Mouse (Mus musculus) heart, postnatal 0 days (tissue): ENCODE results near the gene Stard3nl. TPM values are rescaled to one million over a fixed set of nuclear protein-coding genes. Genes with fewer than 3 reads are reported as not detected.

Source experiments
- ATAC-seq: fragments of 200-750 bp; cut with Nextera tagmentation; 2 replicates; pipeline ENCODE4 v1.8.0; 2017; ENCODE audit warnings: low read depth, moderate number of reproducible peaks, moderate library complexity; ENCODE audit not compliant: insufficient read depth
- DNase-seq: peaks from one replicate; pipeline ENCODE4 v3.0.0-alpha.2; 2016; ENCODE audit warnings: low spot score
- H3K27ac ChIP-seq: fragments of 300-500 bp; sonication (generic); 2 replicates; pipeline ENCODE4 v1.5.1; 2014; ENCODE audit warnings: low read depth, mild to moderate bottlenecking
- H3K27me3 ChIP-seq: fragments of 300-500 bp; sonication (generic); 2 replicates; pipeline ENCODE4 v1.6.1; 2014; ENCODE audit warnings: low read length, mixed read lengths; ENCODE audit not compliant: control insufficient read depth, insufficient read depth
- H3K36me3 ChIP-seq: fragments of 300-500 bp; sonication (generic); replicated peaks from 2 replicates; pipeline ENCODE4 v1.6.1; 2014; ENCODE audit warnings: low read length, mixed read lengths; ENCODE audit not compliant: control insufficient read depth, insufficient read depth
- H3K4me1 ChIP-seq: fragments of 300-500 bp; sonication (generic); 2 replicates; pipeline ENCODE4 v1.6.1; 2014; ENCODE audit warnings: antibody characterized with exemption; ENCODE audit not compliant: control insufficient read depth, insufficient read depth
- H3K4me2 ChIP-seq: fragments of 300-500 bp; sonication (generic); 2 replicates; pipeline ENCODE4 v1.6.1; 2014; ENCODE audit warnings: low read depth, mild to moderate bottlenecking, low read length, moderate library complexity
- H3K4me3 ChIP-seq: fragments of 300-500 bp; sonication (generic); 2 replicates; pipeline ENCODE4 v1.5.1; 2014; ENCODE audit warnings: low read depth, low read length
- H3K9ac ChIP-seq: fragments of 300-500 bp; sonication (generic); replicated peaks from 2 replicates; pipeline ENCODE4 v1.6.1; 2014; ENCODE audit warnings: low read depth, low read length, mixed read lengths
- H3K9me3 ChIP-seq: fragments of 300-500 bp; sonication (generic); replicated peaks from 2 replicates; pipeline ENCODE4 v1.6.1; 2016; ENCODE audit warnings: low read length; ENCODE audit not compliant: control insufficient read depth
- CTCF ChIP-seq: IDR thresholded peaks from 2 replicates; pipeline ENCODE4 v1.5.1; 2016; ENCODE audit warnings: antibody characterized with exemption, control low read depth, low read depth
- EP300 ChIP-seq: IDR thresholded peaks from 2 replicates; pipeline ENCODE4 v1.6.1; 2016; ENCODE audit warnings: antibody characterized with exemption, low read depth
- WGBS: fragments of 180-500 bp; shearing (Covaris S2); extraction: QIAGEN DNeasy Blood & Tissue Kit; methylation state at CpG from one replicate; pipeline ENCODE4 v1.1.7; 2014; 5-methylcytosine and 5-hydroxymethylcytosine counted together
- polyA plus RNA-seq: library from polyadenylated mRNA; unstranded; fragments of >200 nt; fragmentation: Nextera tagmentation; extraction: Ambion mirVana; gene quantifications from 2 replicates; pipeline ENCODE4 v1.2.1, GENCODE M21; 2015
- total RNA-seq: library from RNA; depleted of rRNA; stranded (reverse); fragments of >200 nt; gene quantifications from 2 replicates; pipeline ENCODE4 v1.2.3, GENCODE M21; 2014; ENCODE audit warnings: low replicate concordance; rRNA removed

The Stard3nl gene
- total RNA-seq (18.7 and 22.2 TPM in 2 replicates), polyA plus RNA-seq (48.3 and 50.3 TPM in 2 replicates)

DNA sequence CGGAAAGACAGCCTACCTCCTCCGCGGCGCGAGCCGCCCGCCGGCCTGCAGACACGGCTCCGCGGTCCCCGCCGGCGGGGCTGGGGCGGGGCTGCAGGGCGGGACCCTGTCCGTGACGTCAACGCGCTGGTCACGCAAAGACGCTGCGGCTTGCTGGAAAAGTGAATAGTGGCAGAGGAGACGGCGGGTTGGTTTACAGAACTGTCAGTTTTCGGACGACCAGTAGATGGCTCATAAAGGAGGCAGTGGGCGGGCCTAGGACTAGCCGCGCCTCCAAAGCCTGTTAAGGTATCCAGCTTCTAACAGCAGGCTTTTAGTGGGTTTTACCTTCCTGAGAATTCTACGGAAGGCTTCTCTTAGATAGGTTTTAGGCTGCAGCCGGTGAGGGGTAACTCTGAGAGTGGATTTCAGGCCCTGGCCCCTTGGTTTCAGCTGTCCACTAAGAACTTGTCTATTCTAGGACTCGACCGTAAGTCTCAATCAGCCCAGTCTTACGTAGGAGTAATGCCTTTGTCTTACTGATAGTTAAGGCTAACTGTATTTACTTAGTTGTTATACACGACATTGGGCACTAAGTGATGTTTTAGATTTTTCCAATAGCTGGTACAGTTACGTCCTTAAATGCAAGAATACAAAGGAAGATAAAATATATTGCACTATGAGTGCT, at the start of gene Stard3nl:
TSS of gene Stard3nl (minus strand) at position 108 of the 667 bp plus-strand sequence.
- Histone ChIP-seq H3K4me2 (peak within 1 kb of the TSS; percentile 63), H3K4me3 (peak within 1 kb of the TSS; percentile 94), H3K27me3 (no peaks in the 10 kb centered on the region), H3K27ac (peak within 1 kb of the TSS; percentile 84), H3K9me3 (no peaks in the 10 kb centered on the region), H3K4me1 (peaks cover 10% of the 10 kb centered on the region), H3K9ac (peak within 1 kb of the TSS; percentile 85), H3K36me3 (no peaks in the 10 kb centered on the region)
- ATAC-seq (peak; percentile 100), DNase-seq (peak; percentile 99)
- WGBS: under 1% methylated on average over 37 of the region's 37 CpGs
- no peak for TF ChIP-seq CTCF
- no peak for TF ChIP-seq EP300

DNA sequence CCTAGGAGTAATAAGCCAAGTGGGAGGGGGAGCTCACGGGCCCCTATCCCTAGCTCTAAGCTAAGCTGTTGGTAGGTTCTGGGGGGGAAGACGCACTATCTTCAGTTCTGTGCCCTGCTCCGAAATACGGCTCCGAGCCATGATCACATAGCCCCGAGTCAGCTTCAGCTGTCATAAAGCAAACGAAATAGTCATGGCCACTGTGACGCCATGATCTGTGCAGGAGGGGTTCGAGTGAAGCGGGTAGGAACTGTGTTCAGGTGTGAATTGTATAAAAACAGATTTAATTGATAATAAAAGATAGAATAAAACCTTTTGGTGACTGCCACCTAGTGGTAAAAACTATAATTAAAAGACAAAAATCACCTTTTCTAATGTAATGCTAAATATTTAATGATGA, 42.4 kb upstream of the Stard3nl start:
- DNase-seq (no peak), ATAC-seq (no peak)
- Histone ChIP-seq H3K4me3 (no peak overlapping the region), H3K9ac (no peak overlapping the region), H3K4me1 (no peaks in the 10 kb centered on the region), H3K27me3 (no peaks in the 10 kb centered on the region), H3K4me2 (no peak overlapping the region), H3K9me3 (no peaks in the 10 kb centered on the region), H3K36me3 (no peaks in the 10 kb centered on the region), H3K27ac (no peak overlapping the region)
- TF ChIP-seq EP300 (no peak), CTCF (no peak)
- WGBS: 65% methylated on average over 10 of the region's 10 CpGs

DNA sequence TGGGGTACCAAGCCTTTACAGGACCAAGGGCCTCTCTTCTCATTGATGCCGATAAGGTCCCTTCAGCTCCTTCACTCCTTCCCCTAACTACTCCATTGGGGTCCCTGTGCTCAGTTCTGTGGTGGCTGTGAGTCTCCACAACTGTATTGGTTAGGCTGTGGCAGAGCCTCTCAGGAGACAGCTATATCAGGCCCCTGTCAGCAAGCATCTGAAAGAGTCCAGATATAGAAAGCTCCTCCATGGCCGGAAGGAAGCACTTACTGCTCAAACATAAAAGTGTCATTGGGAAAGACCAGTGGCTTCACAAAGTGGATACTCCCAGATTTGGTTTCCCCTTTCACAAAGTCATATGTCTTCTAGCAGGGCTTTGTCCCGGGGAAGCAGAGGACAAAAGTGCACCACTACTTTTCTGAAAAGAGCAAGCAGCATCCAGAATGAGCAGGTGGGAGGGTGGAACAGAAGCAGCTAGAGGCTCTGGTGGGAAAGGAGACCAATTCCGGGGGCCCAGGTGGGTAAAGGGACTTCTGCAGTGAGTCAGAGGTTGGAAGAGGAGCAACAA, 34.3 kb upstream of the Stard3nl start:
- no peak for DNase-seq
- Histone ChIP-seq H3K4me2 (no peak overlapping the region), H3K9me3 (no peaks in the 10 kb centered on the region), H3K27ac (no peak overlapping the region), H3K4me3 (no peak overlapping the region), H3K27me3 (no peaks in the 10 kb centered on the region), H3K4me1 (no peaks in the 10 kb centered on the region), H3K9ac (no peak overlapping the region), H3K36me3 (no peaks in the 10 kb centered on the region)
- no peak for TF ChIP-seq CTCF
- no peak for TF ChIP-seq EP300
- WGBS: 24% methylated on average over 4 of the region's 4 CpGs
- no peak for ATAC-seq

DNA sequence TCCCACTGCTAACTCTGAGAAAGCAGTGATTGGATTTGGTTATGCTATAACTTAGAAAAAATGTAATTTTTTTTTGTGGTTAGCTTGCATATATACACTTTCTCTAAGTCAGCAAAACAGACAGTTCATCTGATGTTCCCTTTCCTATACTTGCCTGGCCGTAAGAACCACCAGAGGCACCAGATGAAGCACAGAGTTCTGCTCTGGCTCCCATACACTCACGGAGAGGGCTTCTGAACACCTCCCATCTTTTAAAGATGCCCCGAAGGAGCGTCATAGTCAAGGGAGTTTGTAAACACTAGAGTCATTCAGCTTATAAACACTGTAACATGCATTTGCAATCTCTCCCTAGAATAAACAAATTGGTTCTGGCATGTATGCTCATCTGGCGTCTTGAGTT, 32.5 kb upstream of the Stard3nl start:
- H3K4me3 ChIP-seq: no peak overlapping the region
- no peak overlapping the region for H3K9ac ChIP-seq
- 79% methylated on average over 5 of the region's 5 CpGs for WGBS
- no peak for DNase-seq
- TF ChIP-seq EP300 (no peak), CTCF (no peak)
- no peaks in the 10 kb centered on the region for H3K9me3 ChIP-seq
- H3K4me2 ChIP-seq: no peak overlapping the region
- no peak for ATAC-seq
- H3K27ac ChIP-seq: no peak overlapping the region
- H3K36me3 ChIP-seq: no peaks in the 10 kb centered on the region
- no peaks in the 10 kb centered on the region for H3K27me3 ChIP-seq
- H3K4me1 ChIP-seq: no peaks in the 10 kb centered on the region

DNA sequence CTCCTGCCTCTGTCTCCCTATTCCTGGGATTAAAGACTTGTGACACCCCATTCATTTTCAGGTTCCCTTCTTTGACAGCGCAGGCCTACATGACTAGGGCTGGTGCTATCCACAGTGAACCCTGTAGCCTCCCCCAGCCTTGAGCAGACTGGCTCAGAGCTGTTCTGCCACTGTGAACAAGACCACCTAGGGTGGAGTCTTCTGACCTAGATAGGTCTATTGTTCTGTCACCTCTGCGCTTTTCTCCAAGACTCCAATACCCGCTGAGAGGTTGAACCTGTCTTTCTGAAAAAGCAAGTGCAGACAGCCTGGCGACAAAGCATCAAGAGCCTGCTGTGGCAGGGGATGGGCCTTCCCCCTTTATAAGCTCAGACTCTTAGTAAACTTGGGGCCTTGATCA, 29.0 kb upstream of the Stard3nl start:
- TF ChIP-seq EP300: no peak
- WGBS: 82% methylated on average over 4 of the region's 4 CpGs
- Histone ChIP-seq H3K27me3 (no peaks in the 10 kb centered on the region), H3K36me3 (no peaks in the 10 kb centered on the region), H3K9ac (no peak overlapping the region), H3K4me3 (no peak overlapping the region), H3K4me2 (no peak overlapping the region), H3K9me3 (no peaks in the 10 kb centered on the region), H3K4me1 (no peaks in the 10 kb centered on the region), H3K27ac (no peak overlapping the region)
- DNase-seq (no peak), ATAC-seq (no peak)

DNA sequence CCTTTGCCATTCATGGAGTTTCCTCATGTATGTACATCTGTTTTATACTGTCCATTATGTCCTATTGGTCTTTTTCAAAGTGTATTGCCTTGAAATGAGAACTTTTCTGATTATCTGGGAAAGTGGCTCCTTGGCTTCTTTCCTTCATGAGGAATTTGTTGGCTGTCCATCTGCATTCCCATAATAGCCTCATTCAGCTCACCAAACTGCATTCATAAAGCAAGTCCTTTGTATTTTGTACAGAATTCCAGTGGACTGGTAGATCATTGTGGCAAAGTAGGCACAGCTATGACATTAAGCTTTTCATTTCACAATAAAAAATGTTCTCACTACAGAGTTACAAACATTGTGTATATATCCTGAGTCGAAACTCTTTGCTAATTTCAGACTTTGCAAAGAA, 26.9 kb upstream of the Stard3nl start:
- H3K4me3 ChIP-seq: no peak overlapping the region
- WGBS: 73% methylated on average over 1 of the region's 1 CpGs
- no peak overlapping the region for H3K9ac ChIP-seq
- no peaks in the 10 kb centered on the region for H3K4me1 ChIP-seq
- H3K27me3 ChIP-seq: no peaks in the 10 kb centered on the region
- H3K4me2 ChIP-seq: no peak overlapping the region
- no peak for ATAC-seq
- DNase-seq: no peak
- H3K27ac ChIP-seq: no peak overlapping the region
- no peak for TF ChIP-seq EP300
- TF ChIP-seq CTCF: no peak
- H3K9me3 ChIP-seq: no peaks in the 10 kb centered on the region
- no peaks in the 10 kb centered on the region for H3K36me3 ChIP-seq
